Mouse (Mus musculus) gastrocnemius, adult 2 months (tissue): ENCODE measurements around the gene Tbrg4. TPM values are rescaled to one million over a fixed set of nuclear protein-coding genes. Genes with fewer than 3 reads are reported as not detected.
A peak's percentile ranks its signal among the peaks of the same experiment; 100 is the strongest.
"Not testable (repeated sequence)": the region's sequence is repeated elsewhere in the genome, so short reads cannot be mapped to it uniquely, and the experiment has no call there.

Experiments
- DNase-seq: peaks from one replicate; pipeline ENCODE4 v3.0.0; 2022
- H3K27ac ChIP-seq: fragments of 200-600 bp; 2 replicates; pipeline ENCODE4 v1.8.1; 2022; ENCODE audit warnings: mild to moderate bottlenecking
- H3K4me3 ChIP-seq: fragments of 200-600 bp; 2 replicates; pipeline ENCODE4 v1.8.1; 2022; ENCODE audit warnings: mild to moderate bottlenecking, moderate library complexity
- CTCF ChIP-seq: fragments of 200-600 bp; IDR thresholded peaks from 2 replicates; pipeline ENCODE4 v1.8.1; 2022; ENCODE audit warnings: antibody characterized with exemption, mild to moderate bottlenecking, moderate library complexity
- intact Hi-C: fragments of 180-260 bp; cut with DNase I; formaldehyde crosslinking; loops from one replicate; pipeline ENCODE4 v1.15.1; 2025
- long read RNA-seq, 2 experiments: library from polyadenylated mRNA; stranded (forward); transcript quantifications; one replicate each; pipeline ENCODE4 v2.0.0; 2021
- total RNA-seq, 2 experiments: library from RNA; stranded (reverse); gene quantifications; 2 replicates each; pipeline ENCODE4 v1.2.3; 2021

Gene Tbrg4
- 10 to 100 TPM; 57.3 to 79.3 TPM for total RNA-seq
- long read RNA-seq, experiment 1, transcript Tbrg4-211 (13 exons, 2,324 nt) = minor isoform, 15 of 79 reads
- long read RNA-seq, experiment 1, transcript Tbrg4-201 (12 exons, 2,290 nt) = major isoform, 45 of 79 reads
- long read RNA-seq, experiment 1, partial matches to known transcripts = 8 of 79 reads
- long read RNA-seq, experiment 1, other reads (novel, unspliced or antisense) = 11 of 79 reads
- long read RNA-seq, experiment 2, transcript Tbrg4-201 (12 exons, 2,290 nt) = major isoform, 38 of 64 reads
- long read RNA-seq, experiment 2, transcript Tbrg4-211 (13 exons, 2,324 nt) = minor isoform, 5 of 64 reads
- long read RNA-seq, experiment 2, partial matches to known transcripts = 12 of 64 reads
- long read RNA-seq, experiment 2, other reads (novel, unspliced or antisense) = 9 of 64 reads

DNA sequence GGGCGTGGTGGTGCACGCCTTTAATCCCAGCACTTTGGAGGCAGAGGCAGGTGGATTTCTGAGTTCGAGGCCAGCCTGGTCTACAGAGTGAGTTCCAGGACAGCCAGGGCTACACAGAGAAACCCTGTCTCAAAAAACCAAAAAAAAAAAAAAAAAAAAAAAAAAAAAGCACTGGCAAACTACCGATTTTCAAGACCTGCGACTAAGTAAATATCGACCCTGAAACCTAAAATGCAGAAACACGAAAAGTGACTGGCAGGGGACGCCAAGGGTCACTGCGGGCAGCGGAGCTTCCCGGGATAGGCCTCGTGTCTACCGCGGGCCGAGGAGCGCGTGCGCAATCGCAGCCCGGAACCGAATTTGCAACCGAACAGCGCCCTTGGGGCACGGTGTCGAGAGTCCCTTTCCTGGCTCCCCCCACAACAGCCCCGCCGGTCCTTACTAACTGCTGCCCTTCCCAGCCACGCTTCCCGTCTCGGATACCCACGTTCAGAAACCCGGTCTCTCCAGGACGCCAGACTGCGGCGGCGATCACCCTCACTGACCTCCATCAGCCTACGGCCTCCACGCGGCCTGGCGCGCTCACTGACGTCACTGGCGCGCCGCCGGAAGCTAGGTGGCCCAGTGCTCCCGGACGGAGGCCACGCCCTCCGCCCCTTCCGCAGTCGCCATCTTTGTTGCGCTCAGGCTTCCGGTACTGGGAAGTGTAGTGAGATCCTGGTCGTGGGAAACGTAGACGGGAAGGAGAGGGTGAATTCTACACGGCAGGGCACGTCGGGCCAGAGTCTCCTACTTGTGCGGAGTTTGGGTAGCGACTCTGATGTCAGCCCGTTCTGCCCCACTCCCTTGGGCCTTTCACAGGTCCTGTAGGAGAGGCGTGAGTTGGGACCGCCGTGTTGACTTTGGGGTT lies at the start of gene Tbrg4:
Gene Tbrg4, minus strand, starts transcription at position 590 of the 910 bp plus-strand sequence.
- no peak for TF ChIP-seq CTCF
- intact Hi-C loops = loop anchor here (2.0 to 5.0 kb wide), 3 partner anchors 78 to 258 kb away; partner anchors contain the start of gene Ccm2
- DNase-seq = peak; percentile 96
- Histone ChIP-seq H3K27ac (peak within 1 kb of the TSS; percentile 96), H3K4me3 (peak within 1 kb of the TSS; percentile 96)

- TF ChIP-seq CTCF = no peak
- Histone ChIP-seq H3K4me3 (no peak overlapping the region), H3K27ac (peak overlapping the region; percentile 67)
- intact Hi-C loops = no loop called here
- DNase-seq = no peak
Measured at GRCm38 (mm10) chr11:6675402-6675801, 49.5 kb upstream of the Tbrg4 start.

- TF ChIP-seq CTCF = no peak
- intact Hi-C loops = no loop called here
- Histone ChIP-seq H3K4me3 (no peak overlapping the region), H3K27ac (peak overlapping the region; percentile 67)
- no peak for DNase-seq
Measured at GRCm38 (mm10) chr11:6674701-6675100, 48.8 kb upstream of the Tbrg4 start.

- no peak overlapping the region for H3K27ac ChIP-seq
- intact Hi-C loops = no loop called here
- no peak for DNase-seq
- no peak for TF ChIP-seq CTCF
- no peak overlapping the region for H3K4me3 ChIP-seq
Measured at GRCm38 (mm10) chr11:6670826-6671225, 45.0 kb upstream of the Tbrg4 start.

DNA sequence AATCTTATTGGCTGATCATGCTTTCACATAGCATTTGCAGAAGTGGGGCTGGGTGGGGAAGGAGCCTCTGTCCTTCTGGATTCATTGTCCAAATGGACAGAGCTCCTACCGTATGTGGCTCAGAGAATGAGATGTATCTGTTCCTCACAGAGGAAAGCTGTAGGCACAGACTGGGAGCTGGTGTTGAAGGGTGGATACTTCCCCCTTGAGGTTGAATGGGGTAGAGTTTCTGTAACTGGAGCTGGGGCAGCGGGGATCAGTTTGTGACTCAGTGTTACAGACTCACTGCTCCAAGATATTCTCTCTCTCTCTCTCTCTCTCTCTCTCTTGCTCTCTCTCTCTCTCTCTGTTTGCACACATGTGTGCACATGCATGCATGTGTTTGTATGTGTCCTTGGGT lies 44.2 kb upstream of the Tbrg4 start:
- DNase-seq = no peak
- Histone ChIP-seq H3K27ac (no peak overlapping the region), H3K4me3 (no peak overlapping the region)
- TF ChIP-seq CTCF = peak; percentile 9; the same call in 1 of the 2 replicates
- intact Hi-C loops = no loop called here

DNA sequence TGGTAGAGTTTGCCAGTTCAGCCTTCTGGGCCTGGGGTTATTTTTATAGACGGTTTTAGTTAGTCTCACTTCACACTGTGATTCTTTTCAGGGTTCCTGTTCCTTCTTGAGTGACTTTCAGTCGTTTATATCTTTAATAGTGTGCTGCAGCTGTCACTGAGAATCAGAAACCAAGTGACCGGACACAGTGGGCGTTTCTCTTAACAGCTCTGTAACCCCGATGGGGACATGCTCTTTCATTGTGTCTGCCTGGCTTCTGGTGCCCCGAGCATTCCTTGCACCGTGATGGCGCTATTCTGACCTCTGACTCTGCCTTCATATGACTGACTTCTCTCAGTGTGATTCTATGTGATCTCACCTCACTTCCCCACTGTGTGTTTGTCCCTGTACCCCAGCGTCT lies 43.2 kb upstream of the Tbrg4 start:
- Histone ChIP-seq H3K4me3 (no peak overlapping the region), H3K27ac (no peak overlapping the region)
- intact Hi-C loops = no loop called here
- TF ChIP-seq CTCF = no peak
- no peak for DNase-seq

GRCm38 (mm10) chr11:6666634-6667033 lies 40.8 kb upstream of the Tbrg4 start:
- TF ChIP-seq CTCF = no peak
- no peak for DNase-seq
- intact Hi-C loops = no loop called here
- no peak overlapping the region for H3K4me3 ChIP-seq
- no peak overlapping the region for H3K27ac ChIP-seq

DNA sequence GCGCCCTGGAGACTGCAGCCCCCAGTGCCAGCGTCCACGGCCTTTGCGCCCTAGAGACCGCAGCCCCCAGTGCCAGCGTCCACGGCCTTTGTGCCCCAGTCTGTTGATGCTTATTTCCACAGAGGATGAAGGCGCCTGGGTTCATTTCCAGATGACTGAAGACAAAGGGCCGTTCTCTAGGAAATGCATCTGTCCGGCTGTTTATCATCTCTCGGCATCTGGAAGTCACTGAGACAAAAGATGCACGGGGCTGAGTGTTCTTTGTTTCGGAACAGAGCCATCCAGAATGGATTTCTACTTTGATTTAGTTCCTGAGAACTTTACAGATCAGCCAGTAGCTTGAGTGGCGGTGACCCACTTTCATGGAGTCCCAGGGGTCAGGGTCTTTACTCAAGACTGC lies 35.3 kb upstream of the Tbrg4 start:
- no peak for TF ChIP-seq CTCF
- Histone ChIP-seq H3K27ac (no peak overlapping the region), H3K4me3 (no peak overlapping the region)
- DNase-seq = no peak
- intact Hi-C loops = no loop called here

DNA sequence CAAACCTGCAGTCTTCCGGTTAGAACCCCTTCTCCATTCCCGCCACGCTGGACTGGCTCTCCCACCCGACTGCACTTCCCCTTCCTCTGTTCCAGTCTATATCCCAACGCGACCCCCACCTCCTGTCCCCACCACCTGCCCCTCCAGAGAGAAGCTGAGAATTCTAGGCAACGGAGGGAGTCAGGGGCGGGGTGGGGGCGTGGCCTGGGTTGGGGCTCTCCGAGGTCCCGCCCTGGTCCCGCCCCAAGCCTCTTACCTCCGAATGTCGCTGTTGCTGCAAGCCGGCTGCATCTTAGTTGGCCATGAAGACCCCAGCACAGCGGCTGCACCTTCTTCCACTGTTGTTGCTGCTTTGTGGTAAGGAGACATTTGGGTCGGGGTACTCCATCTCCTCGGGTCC lies 32.4 kb upstream of the Tbrg4 start, which contains the start of gene Ramp3:
Gene Ramp3, plus strand, starts transcription at position 251 of the 400 bp plus-strand sequence.
- peak within 1 kb of the TSS; percentile 68 for H3K4me3 ChIP-seq
- DNase-seq = no peak
- intact Hi-C loops = loop anchor here (5.0 kb wide), 1 partner anchor 504 kb away; no protein-coding TSS in a partner anchor
- no peak for TF ChIP-seq CTCF
- H3K27ac ChIP-seq = no peak within 1 kb of the TSS

GRCm38 (mm10) chr11:6654903-6655302 lies 29.0 kb upstream of the Tbrg4 start:
- peak; percentile 75 for DNase-seq
- peak; percentile 76 for TF ChIP-seq CTCF
- intact Hi-C loops = loop anchor here (1.0 to 5.0 kb wide), 3 partner anchors 114 to 507 kb away; no protein-coding TSS in a partner anchor

DNA sequence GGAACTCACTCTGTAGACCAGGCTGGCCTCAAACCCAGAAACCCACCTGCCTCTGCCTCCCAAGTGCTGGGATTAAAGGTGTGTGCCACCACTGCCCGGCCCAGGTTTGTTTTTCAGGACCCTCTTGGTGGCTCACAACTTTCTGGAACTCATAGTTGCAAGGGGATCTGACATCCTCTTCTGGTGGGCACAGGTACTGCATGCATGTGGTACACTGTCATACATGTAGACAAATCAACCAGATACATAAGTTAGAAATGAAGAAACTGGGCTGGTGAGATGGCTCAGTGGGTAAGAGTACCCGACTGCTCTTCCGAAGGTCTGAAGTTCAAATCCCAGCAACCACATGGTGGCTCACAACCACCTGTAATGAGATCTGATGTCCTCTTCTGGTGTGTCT lies 27.1 kb upstream of the Tbrg4 start:
- intact Hi-C loops = not testable (repeated sequence)
- peak; percentile 21; the same call in 1 of the 2 replicates for TF ChIP-seq CTCF

More at GRCm38 (mm10) chr11:6654903-6655302, 29.0 kb upstream of the Tbrg4 start:
- Histone ChIP-seq H3K27ac (no peak overlapping the region), H3K4me3 (no peak overlapping the region)

DNA sequence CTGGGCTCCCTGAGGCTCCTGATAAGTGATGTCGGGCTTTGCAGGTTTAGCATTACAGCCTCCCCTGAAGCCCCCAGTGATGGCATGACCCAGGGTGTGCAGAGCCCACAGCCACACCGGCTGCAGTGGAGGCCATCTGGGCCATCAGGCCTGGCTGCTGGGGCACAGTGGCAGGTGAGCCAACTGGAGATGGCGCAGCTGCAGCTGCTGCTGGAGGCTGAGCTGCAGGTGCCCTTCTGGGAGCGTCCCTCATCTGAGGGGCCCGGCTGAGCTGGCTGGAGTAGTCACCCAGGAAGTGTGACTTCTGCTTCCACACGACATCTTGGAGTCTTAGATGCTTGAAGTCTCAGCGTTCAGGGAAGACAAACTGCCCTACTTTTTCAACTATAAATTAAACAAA lies 24.7 kb upstream of the Tbrg4 start:
- no peak for DNase-seq
- Histone ChIP-seq H3K27ac (no peak overlapping the region), H3K4me3 (no peak overlapping the region)
- intact Hi-C loops = no loop called here
- no peak for TF ChIP-seq CTCF

More for the DNA sequence above, 27.1 kb upstream of the Tbrg4 start:
- H3K4me3 ChIP-seq, DNase-seq, H3K27ac ChIP-seq: not testable (repeated sequence)
